Mouse (Mus musculus) midbrain, postnatal 0 days (tissue): ENCODE measurements around the gene Ifitm10. TPM values are rescaled to one million over a fixed set of nuclear protein-coding genes. Genes with fewer than 3 reads are reported as not detected.
"Not testable (repeated sequence)": the region's sequence is repeated elsewhere in the genome, so short reads cannot be mapped to it uniquely, and the experiment has no call there.

Experiments
- ATAC-seq: fragments of 200-750 bp; cut with Nextera tagmentation; 2 replicates; pipeline ENCODE4 v1.8.0; 2017; ENCODE audit warnings: moderate number of reproducible peaks, mild to moderate bottlenecking, moderate TSS enrichment, moderate library complexity; ENCODE audit not compliant: low FRiP score
- DNase-seq: peaks from one replicate; pipeline ENCODE4 v3.0.0-alpha.2; 2015; ENCODE audit warnings: low spot score
- H3K27ac ChIP-seq: fragments of 300-500 bp; sonication (generic); 2 replicates; pipeline ENCODE4 v1.5.1; 2014; ENCODE audit warnings: low read depth, mild to moderate bottlenecking, low read length, mixed read lengths
- H3K27me3 ChIP-seq: fragments of 300-500 bp; sonication (generic); 2 replicates; pipeline ENCODE4 v1.6.1; 2014; ENCODE audit warnings: low read length, control low read depth, mixed read lengths; ENCODE audit not compliant: insufficient read depth
- H3K36me3 ChIP-seq: fragments of 300-500 bp; sonication (generic); 2 replicates; pipeline ENCODE4 v1.6.1; 2014; ENCODE audit warnings: low read length, control low read depth, mixed read lengths; ENCODE audit not compliant: insufficient read depth
- H3K4me1 ChIP-seq: fragments of 300-500 bp; sonication (generic); 2 replicates; pipeline ENCODE4 v1.6.1; 2014; ENCODE audit warnings: mild to moderate bottlenecking, control low read depth, antibody characterized with exemption, low read length, mixed read lengths; ENCODE audit not compliant: insufficient read depth
- H3K4me2 ChIP-seq: fragments of 300-500 bp; sonication (generic); 2 replicates; pipeline ENCODE4 v1.6.1; 2014; ENCODE audit warnings: low read depth, mild to moderate bottlenecking, low read length, mixed read lengths; ENCODE audit not compliant: poor library complexity, severe bottlenecking
- H3K4me3 ChIP-seq: fragments of 300-500 bp; sonication (generic); 2 replicates; pipeline ENCODE4 v1.5.1; 2014; ENCODE audit warnings: low read depth, mild to moderate bottlenecking, low read length, moderate library complexity
- H3K9ac ChIP-seq: fragments of 300-500 bp; sonication (generic); replicated peaks from 2 replicates; pipeline ENCODE4 v1.6.1; 2014; ENCODE audit warnings: mild to moderate bottlenecking, low read length, moderate library complexity, mixed read lengths; ENCODE audit not compliant: poor library complexity, severe bottlenecking
- H3K9me3 ChIP-seq: fragments of 300-500 bp; sonication (generic); 2 replicates; pipeline ENCODE4 v1.6.1; 2016; ENCODE audit warnings: low read length, control low read depth
- CTCF ChIP-seq: IDR thresholded peaks from 2 replicates; pipeline ENCODE4 v1.5.1; 2016; ENCODE audit warnings: antibody characterized with exemption, mild to moderate bottlenecking
- WGBS: fragments of 180-500 bp; shearing (Covaris S2); extraction: QIAGEN DNeasy Blood & Tissue Kit; methylation state at CpG from one replicate; pipeline ENCODE4 v1.1.7; 2014; 5-methylcytosine and 5-hydroxymethylcytosine counted together
- polyA plus RNA-seq: library from polyadenylated mRNA; unstranded; fragments of >200 nt; fragmentation: Nextera tagmentation; extraction: Ambion mirVana; gene quantifications from 2 replicates; pipeline ENCODE4 v1.2.1, GENCODE M21; 2015
- total RNA-seq: library from RNA; depleted of rRNA; stranded (reverse); fragments of >200 nt; gene quantifications from 2 replicates; pipeline ENCODE4 v1.2.3, GENCODE M21; 2014

The Ifitm10 gene
- total and polyA plus RNA-seq, 2 experiments from 2014 or later: 20.8 to 21.8 TPM

DNA sequence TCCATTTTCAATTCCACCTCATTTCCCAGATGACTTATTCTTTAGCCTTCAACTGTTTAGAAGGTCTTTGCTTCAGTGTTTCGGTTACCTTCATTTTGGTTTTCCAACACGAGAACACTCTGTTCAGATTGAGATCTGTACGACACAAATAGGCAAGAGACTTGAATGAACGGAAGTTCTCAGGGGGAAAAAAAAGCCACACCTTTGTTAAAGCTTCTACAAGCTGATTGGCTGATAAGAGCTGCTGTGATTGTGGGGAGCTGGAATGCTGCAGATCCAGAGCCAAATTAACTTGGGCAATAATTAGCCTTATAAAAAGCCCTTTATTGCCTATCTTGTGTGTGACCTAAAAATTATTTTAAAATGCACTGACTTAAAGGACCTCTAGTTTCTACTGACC, 41.8 kb upstream of the Ifitm10 start:
- Histone ChIP-seq H3K9ac (no peak overlapping the region), H3K27ac (no peak overlapping the region), H3K4me1 (no peaks in the 10 kb centered on the region), H3K4me2 (no peak overlapping the region), H3K4me3 (no peak overlapping the region), H3K36me3 (no peaks in the 10 kb centered on the region), H3K27me3 (no peaks in the 10 kb centered on the region), H3K9me3 (no peaks in the 10 kb centered on the region)
- no peak for ATAC-seq
- DNase-seq: no peak
- TF ChIP-seq CTCF: no peak
- WGBS: 62% methylated on average over 4 of the region's 4 CpGs

DNA sequence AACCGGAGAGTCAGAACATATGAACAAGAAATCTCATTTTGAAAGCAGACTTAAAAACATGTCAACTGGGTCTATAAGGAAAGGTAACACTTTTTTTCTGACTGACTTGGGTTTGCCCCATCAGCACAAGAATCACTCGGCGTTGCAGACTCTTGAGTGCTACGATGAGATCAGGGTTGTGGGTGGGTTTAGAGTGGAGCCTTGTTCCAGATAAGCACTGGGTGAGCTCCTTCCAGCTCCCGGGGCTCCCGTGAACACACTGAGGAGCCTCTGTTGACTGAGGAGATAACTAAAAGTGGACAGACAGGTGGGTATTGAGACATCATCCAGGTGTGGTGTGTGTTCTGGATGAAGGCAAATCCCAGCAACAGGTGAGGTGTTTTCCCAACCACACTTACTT, 39.7 kb upstream of the Ifitm10 start:
- Histone ChIP-seq H3K9me3 (no peaks in the 10 kb centered on the region), H3K4me2 (no peak overlapping the region), H3K27me3 (no peaks in the 10 kb centered on the region), H3K4me3 (no peak overlapping the region), H3K4me1 (no peaks in the 10 kb centered on the region), H3K27ac (no peak overlapping the region), H3K9ac (no peak overlapping the region), H3K36me3 (no peaks in the 10 kb centered on the region)
- DNase-seq (no peak), ATAC-seq (no peak)
- WGBS: 91% methylated on average over 6 of the region's 6 CpGs
- no peak for TF ChIP-seq CTCF

DNA sequence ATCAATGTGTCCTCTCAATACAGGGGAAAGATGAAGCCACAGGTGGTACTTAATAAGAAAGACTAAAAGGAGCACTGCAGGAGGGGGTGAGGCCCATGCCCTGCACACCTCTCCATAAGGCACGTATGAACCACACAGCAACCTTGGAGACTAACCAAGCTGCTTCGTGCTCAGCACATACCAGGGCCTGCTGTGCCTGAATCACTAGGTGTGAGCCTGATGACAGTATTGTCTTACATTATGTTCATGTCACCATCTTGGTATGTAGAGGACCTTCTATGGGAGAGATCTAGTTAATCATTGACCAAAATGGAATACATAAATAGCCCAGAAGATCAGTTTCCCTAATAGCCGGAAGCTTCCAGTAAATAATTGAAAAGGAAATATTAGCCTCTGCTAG, 36.0 kb upstream of the Ifitm10 start:
- Histone ChIP-seq H3K4me2 (no peak overlapping the region), H3K27ac (no peak overlapping the region), H3K27me3 (no peaks in the 10 kb centered on the region), H3K9me3 (no peaks in the 10 kb centered on the region), H3K9ac (no peak overlapping the region), H3K36me3 (no peaks in the 10 kb centered on the region), H3K4me1 (no peaks in the 10 kb centered on the region), H3K4me3 (no peak overlapping the region)
- 85% methylated on average over 3 of the region's 3 CpGs for WGBS
- no peak for TF ChIP-seq CTCF
- ATAC-seq: no peak
- no peak for DNase-seq

DNA sequence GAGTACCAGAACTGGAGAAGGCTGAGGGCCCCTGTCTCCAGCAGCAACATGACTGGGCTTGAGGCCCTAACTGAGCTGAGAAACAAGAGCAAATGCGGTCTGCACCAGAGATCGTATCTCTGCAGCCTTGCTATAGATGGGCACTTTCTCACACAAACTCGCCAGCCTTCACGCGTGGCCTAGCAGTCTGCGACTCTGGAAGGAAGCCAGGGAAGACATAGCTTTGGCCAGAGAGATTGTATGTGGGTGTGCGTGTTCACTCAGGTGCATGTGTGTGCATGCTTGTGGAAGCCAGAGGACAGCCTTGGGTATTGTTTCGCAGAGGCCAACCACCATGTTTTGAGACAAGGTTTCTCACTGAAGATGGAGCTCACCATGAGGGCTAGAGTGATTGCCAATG, 35.1 kb upstream of the Ifitm10 start:
- no peak overlapping the region for H3K27ac ChIP-seq
- 98% methylated on average over 8 of the region's 8 CpGs for WGBS

DNA sequence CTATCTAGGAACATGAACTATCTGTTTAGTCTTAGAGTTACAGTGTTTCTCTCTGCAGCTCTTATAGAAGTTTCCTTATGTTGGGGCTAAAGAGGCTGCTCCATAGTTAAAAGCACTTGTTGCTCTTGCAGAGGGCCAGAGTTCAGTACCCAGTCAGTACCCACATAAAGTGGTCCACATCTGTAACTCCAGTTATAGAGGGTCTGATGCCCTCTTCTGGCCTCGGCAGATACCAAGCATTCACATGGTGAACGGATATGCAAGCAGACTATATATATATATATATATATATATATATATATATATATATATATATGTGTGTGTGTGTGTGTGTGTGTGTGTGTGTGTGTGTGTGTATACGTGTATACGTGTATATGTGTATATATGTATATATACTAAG, 34.4 kb upstream of the Ifitm10 start:
- ATAC-seq: no peak
- no peaks in the 10 kb centered on the region for H3K27me3 ChIP-seq
- H3K4me3 ChIP-seq: no peak overlapping the region
- H3K9ac ChIP-seq: no peak overlapping the region
- no peaks in the 10 kb centered on the region for H3K36me3 ChIP-seq
- H3K4me1 ChIP-seq: no peaks in the 10 kb centered on the region
- H3K4me2 ChIP-seq: no peak overlapping the region
- no peak for TF ChIP-seq CTCF
- no peaks in the 10 kb centered on the region for H3K9me3 ChIP-seq
- DNase-seq: no peak
- 78% methylated on average over 4 of the region's 4 CpGs for WGBS
- no peak overlapping the region for H3K27ac ChIP-seq

More for the DNA sequence above, 35.1 kb upstream of the Ifitm10 start:
- Histone ChIP-seq H3K4me3 (no peak overlapping the region), H3K36me3 (no peaks in the 10 kb centered on the region), H3K4me1 (no peaks in the 10 kb centered on the region), H3K9ac (no peak overlapping the region), H3K27me3 (no peaks in the 10 kb centered on the region), H3K9me3 (no peaks in the 10 kb centered on the region), H3K4me2 (no peak overlapping the region)
- DNase-seq (no peak), ATAC-seq (no peak)
- TF ChIP-seq CTCF: no peak

DNA sequence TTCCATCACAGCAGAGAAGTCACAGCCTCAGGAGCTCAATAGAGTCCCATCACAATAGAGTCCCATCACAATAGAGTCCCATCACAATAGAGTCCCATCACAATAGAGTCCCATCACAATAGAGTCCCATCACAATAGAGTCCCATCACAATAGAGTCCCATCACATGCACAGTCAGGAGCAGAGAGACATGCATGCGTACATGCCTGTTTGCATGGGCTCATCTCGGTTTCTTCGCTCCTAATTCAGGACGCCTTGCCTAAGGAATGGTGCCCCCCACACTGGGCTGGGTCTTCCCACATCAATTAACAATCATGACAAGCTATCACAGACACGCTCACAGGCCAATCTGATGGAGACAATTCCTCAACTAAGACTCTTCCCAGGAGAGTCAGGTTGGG, 31.6 kb upstream of the Ifitm10 start:
- not testable (repeated sequence) for H3K4me1 ChIP-seq, DNase-seq, H3K9ac ChIP-seq, H3K27ac ChIP-seq, H3K36me3 ChIP-seq, H3K27me3 ChIP-seq, H3K9me3 ChIP-seq, H3K4me2 ChIP-seq, ATAC-seq, H3K4me3 ChIP-seq
- 85% methylated on average over 5 of the region's 5 CpGs for WGBS

DNA sequence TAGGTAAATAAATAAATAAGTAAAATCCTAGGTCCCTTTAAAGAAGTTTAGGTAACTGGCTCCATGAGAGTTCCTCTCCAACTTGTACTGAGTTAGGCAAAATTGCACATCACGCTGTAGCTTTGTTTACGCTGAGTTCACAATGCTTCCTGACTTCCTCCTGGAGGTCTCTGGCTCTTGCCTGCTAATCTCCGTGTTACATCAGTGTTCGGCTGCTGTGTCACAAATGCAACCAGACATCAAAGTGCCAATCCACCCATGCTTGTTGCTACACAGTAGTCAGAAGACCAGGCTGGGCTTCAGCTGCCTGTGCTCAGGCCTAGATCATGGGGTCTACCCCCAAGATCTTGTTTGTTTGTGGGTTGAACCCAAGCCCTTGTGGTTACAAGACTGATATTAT, 30.0 kb upstream of the Ifitm10 start:
- 86% methylated on average over 4 of the region's 4 CpGs for WGBS
- DNase-seq: no peak

More for the DNA sequence above, 30.0 kb upstream of the Ifitm10 start:
- no peaks in the 10 kb centered on the region for H3K36me3 ChIP-seq
- no peak overlapping the region for H3K4me2 ChIP-seq
- no peak for TF ChIP-seq CTCF
- no peak overlapping the region for H3K4me3 ChIP-seq
- H3K27ac ChIP-seq: no peak overlapping the region
- H3K9me3 ChIP-seq: no peaks in the 10 kb centered on the region
- no peaks in the 10 kb centered on the region for H3K27me3 ChIP-seq
- H3K4me1 ChIP-seq: no peaks in the 10 kb centered on the region
- no peak overlapping the region for H3K9ac ChIP-seq
- ATAC-seq: no peak
